Mouse (Mus musculus) erythroblast, embryonic 14.5 days (primary cell): ENCODE results near the gene Bahcc1.

Experiments
- GATA1 ChIP-seq: IDR thresholded peaks from 2 replicates; pipeline ENCODE4 v1.6.1; 2012; ENCODE audit warnings: low read length, inconsistent platforms, mixed read lengths
- TAL1 ChIP-seq: IDR thresholded peaks from 3 replicates; pipeline ENCODE4 v1.6.1; 2012; ENCODE audit warnings: low read length, inconsistent platforms, mixed read lengths

DNA sequence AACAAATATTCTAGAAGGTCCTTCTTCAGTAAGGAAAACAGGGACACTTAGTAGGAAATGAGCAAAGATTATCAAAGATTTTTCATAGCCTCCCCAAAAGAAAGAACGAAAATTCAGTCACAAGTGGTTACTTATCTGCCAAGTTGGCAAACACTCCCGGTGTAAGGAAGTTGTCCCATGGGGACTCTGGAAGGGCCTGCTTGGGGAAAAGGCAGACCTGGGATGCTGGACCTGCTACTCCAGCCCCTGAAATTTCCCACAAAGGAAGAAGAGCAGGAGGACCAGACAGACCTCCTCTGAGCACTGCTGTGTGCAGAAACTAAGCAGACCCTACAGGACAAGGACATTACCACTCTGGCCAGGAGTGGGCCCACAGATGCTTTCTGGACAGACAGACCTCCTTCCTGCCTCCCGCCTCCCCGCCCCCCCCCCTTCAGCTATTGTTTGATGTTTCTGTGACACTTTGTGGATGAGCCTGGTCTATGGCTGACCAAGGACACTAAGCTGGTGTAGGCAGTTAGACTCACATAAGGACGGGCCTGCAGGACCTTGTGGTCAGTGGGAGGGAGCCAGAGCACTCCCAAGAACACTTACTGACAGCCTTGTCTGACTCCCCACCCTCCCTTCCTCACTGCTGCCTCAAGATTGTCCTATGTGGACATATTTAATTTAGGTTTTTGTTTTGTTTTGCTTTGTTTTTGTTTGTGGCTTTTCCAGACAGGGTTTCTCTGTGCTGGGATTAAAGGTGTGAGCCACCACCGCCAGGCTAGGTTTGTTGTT, 81.3 kb downstream of the Bahcc1 start:
- TF ChIP-seq GATA1, result no peak
- no peak for TF ChIP-seq TAL1
